In the genomic region with DNA sequence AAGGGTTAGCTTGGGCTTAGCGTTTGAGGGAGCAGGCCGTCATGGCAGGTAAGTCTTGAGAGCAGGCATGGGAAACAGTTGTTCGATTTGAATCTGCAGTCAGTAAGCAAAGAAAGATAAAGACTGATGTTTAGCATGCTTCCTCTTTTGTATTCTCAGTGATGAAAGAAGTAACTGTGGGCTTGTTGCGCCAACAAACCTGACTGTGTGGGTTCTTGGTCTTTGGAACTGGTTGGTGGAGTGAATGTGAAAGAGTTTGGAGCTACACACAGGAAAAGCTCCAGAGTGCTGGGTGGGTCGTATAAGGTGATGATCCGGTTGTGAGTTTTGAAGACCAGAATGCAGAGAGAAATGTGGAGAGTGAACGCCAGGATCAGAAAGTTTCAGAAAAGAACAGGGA, we compare ENCODE assay signal across 31 mouse cellular contexts. TPM values are rescaled to one million over a fixed set of nuclear protein-coding genes. Genes with fewer than 3 reads are reported as not detected.
DNase-seq lines count a peak whose midpoint lies in the region; ATAC-seq and TF ChIP-seq lines count a peak whose summit lies in the region.
"Had no signal": no experiment of that assay in that cellular context is flagged by ENCODE, and none has a peak within 500 bp of the region (broad histone marks: within the 10 kb centered on the region; RNA-seq: fewer than 3 reads in every experiment).

No protein-coding gene starts in this region.

- no peaks in the 10 kb centered on the region for H3K36me3 ChIP-seq in heart, adult 2 months (ENCODE audit: control insufficient read depth, insufficient read depth, low read length)
- no peaks in the 10 kb centered on the region for H3K36me3 ChIP-seq in kidney, embryonic 15.5 days
- H3K36me3 ChIP-seq: embryonic facial prominence, embryonic 13.5 days; forebrain, embryonic 12.5 days; heart, embryonic 12.5 days; hindbrain, embryonic 12.5 days; limb, embryonic 12.5 days; liver, embryonic 12.5 days; midbrain, embryonic 10.5 days had no signal

- intact Hi-C loops in heart, adult 2 months (cut with DNase I) = no loop called here

- no peak for TF ChIP-seq CTCF in heart, adult 2 months (IDR thresholded peaks at IDR 0.05)

- 77% methylated on average over 7 of the region's 7 CpGs for WGBS in heart, adult 2 months
- WGBS in kidney, embryonic 15.5 days = 89% methylated on average over 7 of the region's 7 CpGs

- H3K4me2 ChIP-seq in kidney, embryonic 15.5 days = no peak overlapping the region
- H3K4me2 ChIP-seq: embryonic facial prominence, embryonic 13.5 days; forebrain, embryonic 12.5 days; heart, embryonic 12.5 days; hindbrain, embryonic 12.5 days; limb, embryonic 12.5 days; liver, embryonic 12.5 days had no signal

- H3K79me2 ChIP-seq in heart, adult 2 months (replicated peaks; ENCODE audit: control insufficient read depth, insufficient read depth, low read length) = no peaks in the 10 kb centered on the region

- DNase-seq in heart, adult 11 months = peak; percentile 73
- no peak for DNase-seq in heart, adult 2 months
- DNase-seq in CD4-positive, CD25-positive, alpha-beta regulatory T cell, adult 2 months (ENCODE audit: low read depth, low spot score) = peak; percentile 42
- no peak for DNase-seq in kidney, postnatal 25 days
- DNase-seq: adrenal gland, postnatal 10 days; cerebellum, adult 2 months; cerebellum, postnatal 25 days; embryo, embryonic 11 days; gastrocnemius, adult 2 months; heart, postnatal 10 days; kidney, postnatal 14 days; lung, adult 2 months; lung, postnatal 36 days; thymus, postnatal 25 days had no signal

- no peak overlapping the region for H3K9ac ChIP-seq in heart, adult 2 months (ENCODE audit: low read depth, low read length)
- no peak overlapping the region for H3K9ac ChIP-seq in kidney, embryonic 15.5 days
- H3K9ac ChIP-seq: embryonic facial prominence, embryonic 13.5 days; forebrain, embryonic 12.5 days; heart, embryonic 12.5 days; hindbrain, embryonic 12.5 days; limb, embryonic 12.5 days; liver, embryonic 12.5 days had no signal

- no peaks in the 10 kb centered on the region for H3K9me3 ChIP-seq in kidney, embryonic 15.5 days (replicated peaks)
- H3K9me3 ChIP-seq: embryonic facial prominence, embryonic 13.5 days; forebrain, embryonic 12.5 days; heart, embryonic 12.5 days; hindbrain, embryonic 12.5 days; limb, embryonic 12.5 days; liver, embryonic 12.5 days; midbrain, embryonic 10.5 days had no signal

- no peak overlapping the region for H3K27ac ChIP-seq in heart, adult 2 months
- H3K27ac ChIP-seq in kidney, embryonic 15.5 days = no peak overlapping the region
- H3K27ac ChIP-seq: embryonic facial prominence, embryonic 13.5 days; forebrain, embryonic 12.5 days; gastrocnemius, adult 2 months; hindbrain, embryonic 12.5 days; layer of hippocampus, adult 2 months; limb, embryonic 12.5 days; liver, embryonic 12.5 days; midbrain, embryonic 10.5 days had no signal

- no peaks in the 10 kb centered on the region for H3K27me3 ChIP-seq in heart, adult 2 months (ENCODE audit: control insufficient read depth, insufficient read depth, low read length)
- H3K27me3 ChIP-seq in kidney, embryonic 15.5 days = no peaks in the 10 kb centered on the region
- H3K27me3 ChIP-seq: embryonic facial prominence, embryonic 13.5 days; forebrain, embryonic 12.5 days; heart, embryonic 12.5 days; hindbrain, embryonic 12.5 days; limb, embryonic 12.5 days; liver, embryonic 12.5 days had no signal

- TF ChIP-seq EP300 in heart, adult 2 months (IDR thresholded peaks at IDR 0.05; ENCODE audit: insufficient read depth, low read depth, low read length) = no peak

- H3K4me3 ChIP-seq in heart, adult 2 months = no peak overlapping the region
- no peak overlapping the region for H3K4me3 ChIP-seq in kidney, embryonic 15.5 days (replicated peaks)
- H3K4me3 ChIP-seq: embryonic facial prominence, embryonic 13.5 days; erythroblast, embryonic 14.5 days; forebrain, embryonic 12.5 days; gastrocnemius, adult 2 months; heart, embryonic 12.5 days; hindbrain, embryonic 12.5 days; layer of hippocampus, adult 2 months; limb, embryonic 12.5 days; liver, embryonic 12.5 days; midbrain, embryonic 10.5 days had no signal

- peak; percentile 99 for ATAC-seq in granulocyte monocyte progenitor cell, adult 5-6 weeks (replicated peaks; ENCODE audit: poor library complexity, severe bottlenecking)
- ATAC-seq in neutrophil, adult 5-6 weeks (ENCODE audit: extremely low read depth, insufficient number of reproducible peaks, low FRiP score, poor library complexity, severe bottlenecking) = peak; percentile 30; the same call in 1 of the 2 replicates
- ATAC-seq in kidney, embryonic 15.5 days (replicated peaks; ENCODE audit: low FRiP score) = no peak
- ATAC-seq: activated CD4-positive, CD25-positive, alpha-beta regulatory T cell, adult 4 months; liver, embryonic 12.5 days had no signal

- no peak for TF ChIP-seq POLR2A in heart, adult 2 months (IDR thresholded peaks at IDR 0.05; ENCODE audit: insufficient read depth, low read depth, low read length)

- no peaks in the 10 kb centered on the region for H3K4me1 ChIP-seq in heart, adult 2 months (ENCODE audit: control insufficient read depth, insufficient read depth, low read length)
- no peaks in the 10 kb centered on the region for H3K4me1 ChIP-seq in kidney, embryonic 15.5 days
- H3K4me1 ChIP-seq: embryonic facial prominence, embryonic 13.5 days; forebrain, embryonic 12.5 days; heart, embryonic 12.5 days; hindbrain, embryonic 12.5 days; limb, embryonic 12.5 days; liver, embryonic 12.5 days; midbrain, embryonic 10.5 days had no signal

RNA-seq across cellular contexts. Expression of gene St6gal1, which starts 28.9 kb away (rescaled TPM):
- 1 to 10 TPM; 8.4 to 9.9 TPM for total RNA-seq in heart, adult 2 months (2021)
- polyA plus RNA-seq in heart, adult 2 months (2012; rRNA removed) = 6.0 and 9.9 TPM in 2 replicates
- total RNA-seq in granulocyte monocyte progenitor cell, adult 5-6 weeks (2014; fragmentation: Nextera tagmentation) = not detected in 2 replicates
- 0.13 and 1.8 TPM in 2 replicates for total RNA-seq in granulocyte monocyte progenitor cell, adult 5-6 weeks (2017)
- 137 and 141 TPM in 2 replicates for total RNA-seq in neutrophil, adult 5-6 weeks (2017)
- polyA plus RNA-seq in kidney, embryonic 15.5 days (2015; fragmentation: Nextera tagmentation; extraction: Ambion mirVana) = 22.6 and 25.5 TPM in 2 replicates
- total RNA-seq: MEL had no signal
- polyA plus RNA-seq: erythroblast, embryonic 14.5 days had no signal

RNA-seq across cellular contexts. Expression of gene Adipoq, which starts 49.3 kb away (rescaled TPM):
- 10 to 100 TPM in 1 of 2 experiments, 1 to 10 TPM in 1; 5.9 to 13.6 TPM for total RNA-seq in heart, adult 2 months (2021)
- 26.4 and 52.5 TPM in 2 replicates for polyA plus RNA-seq in heart, adult 2 months (2012; rRNA removed)
- not detected in 2 replicates for total RNA-seq in granulocyte monocyte progenitor cell, adult 5-6 weeks (2014; fragmentation: Nextera tagmentation)
- 0.15 TPM in 1 of 2 replicates, not detected in the other for total RNA-seq in granulocyte monocyte progenitor cell, adult 5-6 weeks (2017)
- total RNA-seq in neutrophil, adult 5-6 weeks (2017) = not detected in 2 replicates
- polyA plus RNA-seq in kidney, embryonic 15.5 days (2015; fragmentation: Nextera tagmentation; extraction: Ambion mirVana) = not detected in 2 replicates
- total RNA-seq: layer of hippocampus, adult 2 months; layer of hippocampus, postnatal 25 days; left cerebral cortex, postnatal 14 days; MEL; midbrain, postnatal 0 days had no signal
- polyA plus RNA-seq: activated CD4-positive, CD25-positive, alpha-beta regulatory T cell, adult 4 months; embryonic facial prominence, embryonic 13.5 days; erythroblast, embryonic 14.5 days; forebrain, embryonic 12.5 days; hindbrain, embryonic 12.5 days; limb, embryonic 12.5 days; liver, embryonic 12.5 days; midbrain, embryonic 10.5 days; midbrain, postnatal 0 days had no signal

Comparison
In these comparisons a context has a peak if more than half of its experiments do, and no peak if none do; other contexts are left out.
1. DNase-seq: peak in heart, adult 11 months (single experiment) and CD4-positive, CD25-positive, alpha-beta regulatory T cell, adult 2 months (single experiment); none in heart, adult 2 months (0 of 2) and kidney, postnatal 25 days (0 of 2).
2. RNA of gene St6gal1, which starts 28.9 kb away (total RNA-seq): 137 to 141 TPM in neutrophil, adult 5-6 weeks; 8.4 to 9.9 TPM in heart, adult 2 months and 0.13 to 1.8 TPM in granulocyte monocyte progenitor cell, adult 5-6 weeks; every median in the first group is over 10 times any median in the second.